Mouse (Mus musculus): ENCODE data around the gene Rbfox1.

DNA sequence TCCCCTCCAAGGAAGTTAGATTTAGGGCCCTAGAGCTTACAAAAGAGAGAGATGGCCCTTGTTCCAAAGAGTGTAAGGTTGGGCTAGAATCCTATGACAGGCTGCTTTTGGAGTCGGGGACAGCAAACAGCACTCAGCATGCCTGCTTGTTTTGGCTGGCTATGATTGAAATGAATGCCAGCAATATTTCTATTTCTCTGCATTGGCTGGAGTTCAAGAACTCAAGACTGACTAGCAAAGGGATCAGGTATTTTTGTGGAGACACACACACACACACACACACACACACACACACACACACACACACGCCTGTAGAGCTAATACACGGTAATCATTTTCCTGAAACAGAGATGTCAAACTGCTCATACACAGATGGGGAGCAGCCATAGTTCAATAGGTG lies 1566.0 kb downstream of the Rbfox1 start:
- TF ChIP-seq CTCF (IDR thresholded peaks at IDR 0.05; ENCODE audit: control insufficient read depth, insufficient read depth, insufficient read length) = no peak
- no peak for TF ChIP-seq MYOD1 (IDR thresholded peaks at IDR 0.05; ENCODE audit: control insufficient read depth, insufficient read length, low read depth)
- no peak for TF ChIP-seq USF1 (IDR thresholded peaks at IDR 0.05; ENCODE audit: low read depth)
- TF ChIP-seq MAX (IDR thresholded peaks at IDR 0.05) = no peak
- TF ChIP-seq FOSL1 (IDR thresholded peaks at IDR 0.05; ENCODE audit: insufficient read depth, low read length, poor library complexity, severe bottlenecking) = no peak

Data from C2C12 (cell line).